Mouse (Mus musculus) C2C12 (cell line): ENCODE measurements around the gene Btn2a2.

ENCODE experiments used
- CEBPB ChIP-seq: IDR thresholded peaks from one replicate; pipeline ENCODE4 v1.6.1; 2011; ENCODE audit warnings: low read depth, mild to moderate bottlenecking, control low read depth, moderate library complexity
- CTCF ChIP-seq: IDR thresholded peaks from one replicate; pipeline ENCODE4 v1.5.1; 2011; ENCODE audit not compliant: control insufficient read depth, insufficient read depth, insufficient read length
- FOSL1 ChIP-seq: IDR thresholded peaks from one replicate; pipeline ENCODE4 v1.8.0; 2011; ENCODE audit warnings: mild to moderate bottlenecking, low read length; ENCODE audit not compliant: poor library complexity, insufficient read depth, severe bottlenecking
- MAX ChIP-seq: IDR thresholded peaks from one replicate; pipeline ENCODE4 v1.6.1; 2011; ENCODE audit warnings: mild to moderate bottlenecking, control low read depth
- MYOD1 ChIP-seq: IDR thresholded peaks from one replicate; pipeline ENCODE4 v1.6.1; 2011; ENCODE audit warnings: low read depth; ENCODE audit not compliant: control insufficient read depth, insufficient read length
- MYOG ChIP-seq: IDR thresholded peaks from one replicate; pipeline ENCODE4 v1.6.1; 2011; ENCODE audit not compliant: control insufficient read depth, insufficient read length; ENCODE audit errors: extremely low read depth
- USF1 ChIP-seq: IDR thresholded peaks from one replicate; pipeline ENCODE4 v1.6.1; 2011; ENCODE audit warnings: low read depth, mild to moderate bottlenecking, control low read depth, moderate library complexity

DNA sequence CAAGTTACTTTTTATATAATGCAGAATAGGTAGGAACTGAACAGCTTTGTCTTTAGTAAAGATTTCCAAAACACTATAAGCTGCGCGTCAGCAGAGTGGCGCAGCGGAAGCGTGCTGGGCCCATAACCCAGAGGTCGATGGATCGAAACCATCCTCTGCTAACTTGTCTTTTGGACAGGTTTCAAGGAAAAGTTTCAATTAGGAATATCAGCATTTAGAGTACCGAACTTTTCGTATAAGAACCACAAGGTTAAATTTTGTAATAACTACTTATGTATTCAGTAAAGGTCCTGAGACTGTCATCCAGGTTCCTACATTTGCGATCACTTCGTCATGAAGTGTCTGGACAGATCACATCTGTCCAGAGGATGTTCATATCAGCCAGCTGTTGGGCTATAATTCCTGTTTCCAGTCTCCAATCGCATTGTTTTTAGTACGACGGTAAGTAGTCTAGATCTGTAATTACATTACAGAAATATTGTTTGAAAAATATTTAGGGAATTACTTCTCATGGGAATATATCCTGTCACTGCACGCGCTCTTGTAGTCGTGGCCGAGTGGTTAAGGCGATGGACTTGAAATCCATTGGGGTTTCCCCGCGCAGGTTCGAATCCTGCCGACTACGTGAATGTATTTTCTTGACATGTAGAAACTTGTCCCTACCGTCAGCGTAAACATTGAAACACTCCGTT lies 29.1 kb upstream of the Btn2a2 start:
- TF ChIP-seq USF1 = no peak
- no peak for TF ChIP-seq CTCF
- TF ChIP-seq MYOG = no peak
- TF ChIP-seq CEBPB = peak; percentile 14
- TF ChIP-seq MAX = no peak
- no peak for TF ChIP-seq MYOD1
- TF ChIP-seq FOSL1 = no peak
